Mouse (Mus musculus) liver, adult 2 months (tissue): Measurements from ENCODE around the gene Susd6. TPM values are rescaled to one million over a fixed set of nuclear protein-coding genes. Genes with fewer than 3 reads are reported as not detected.

ENCODE experiments used
- DNase-seq: peaks from one replicate; pipeline ENCODE4 v3.0.0-alpha.2; 2011; ENCODE audit warnings: low read depth, low spot score; ENCODE audit errors: extremely low read depth
- H3K27ac ChIP-seq: fragments of 200-500 bp; replicated peaks from 2 replicates; pipeline ENCODE4 v1.5.1; 2012; ENCODE audit warnings: low read depth, mild to moderate bottlenecking, control low read depth, inconsistent platforms, low read length; ENCODE audit not compliant: insufficient read depth
- H3K27me3 ChIP-seq: fragments of 200-500 bp; 2 replicates; pipeline ENCODE4 v1.6.1; 2012; ENCODE audit warnings: mild to moderate bottlenecking, moderate library complexity, low read length, inconsistent platforms; ENCODE audit not compliant: control insufficient read depth, insufficient read depth
- H3K36me3 ChIP-seq: fragments of 200-500 bp; 2 replicates; pipeline ENCODE4 v1.6.1; 2012; ENCODE audit warnings: low read length, inconsistent platforms; ENCODE audit not compliant: control insufficient read depth, insufficient read depth
- H3K4me1 ChIP-seq: fragments of 200-500 bp; 2 replicates; pipeline ENCODE4 v1.6.1; 2011; ENCODE audit warnings: low read length; ENCODE audit not compliant: control insufficient read depth, insufficient read depth
- H3K4me3 ChIP-seq: fragments of 200-500 bp; 2 replicates; pipeline ENCODE4 v1.5.1; 2011; ENCODE audit warnings: low read depth, mild to moderate bottlenecking, control low read depth, low read length, moderate library complexity; ENCODE audit not compliant: insufficient read depth
- H3K79me2 ChIP-seq: fragments of 200-500 bp; 2 replicates; pipeline ENCODE4 v1.6.1; 2012; ENCODE audit warnings: inconsistent platforms, mild to moderate bottlenecking, low read length, moderate library complexity; ENCODE audit not compliant: control insufficient read depth, insufficient read depth
- H3K9ac ChIP-seq: fragments of 200-500 bp; 2 replicates; pipeline ENCODE4 v1.6.1; 2012; ENCODE audit warnings: low read depth, mild to moderate bottlenecking, control low read depth, inconsistent platforms, low read length
- CTCF ChIP-seq: fragments of 200-500 bp; IDR thresholded peaks from 2 replicates; pipeline ENCODE4 v1.5.1; 2011; ENCODE audit warnings: low read depth, low read length, control low read depth
- POLR2A ChIP-seq: fragments of 200-500 bp; IDR thresholded peaks from 2 replicates; pipeline ENCODE4 v1.6.1; 2011; ENCODE audit warnings: low read length, control low read depth; ENCODE audit not compliant: insufficient read depth; ENCODE audit errors: extremely low read depth
- WGBS: fragments of 180-500 bp; shearing (Covaris S2); methylation state at CpG from one replicate; pipeline ENCODE4 v1.1.7; 2018; 5-methylcytosine and 5-hydroxymethylcytosine counted together
- polyA plus RNA-seq: library from polyadenylated mRNA; depleted of rRNA; stranded (reverse); fragments of >200 nt; gene quantifications from 2 replicates; pipeline ENCODE4 v1.2.3, GENCODE M21; 2012
- total RNA-seq: library from RNA; depleted of rRNA; stranded (reverse); fragments of >200 nt; gene quantifications from 2 replicates; pipeline ENCODE4 v1.2.3, GENCODE M21; 2014

Susd6 gene
- total and polyA plus RNA-seq, 2 experiments: 20.1 to 22.3 TPM

- 98% methylated on average over 3 of the region's 3 CpGs for WGBS
- Histone ChIP-seq H3K27me3 (no peaks in the 10 kb centered on the region), H3K4me3 (no peak overlapping the region), H3K27ac (no peak overlapping the region), H3K4me1 (peaks cover 10% of the 10 kb centered on the region; the same call in 1 of the 2 replicates), H3K36me3 (no peaks in the 10 kb centered on the region), H3K9ac (no peak overlapping the region), H3K79me2 (no peaks in the 10 kb centered on the region)
- DNase-seq: no peak
- TF ChIP-seq POLR2A (no peak), CTCF (0 out of 2 replicates have a peak, but pooled peaks have one; percentile 14)
These were observed 99.0 kb downstream of the Susd6 start for GRCm38 (mm10) chr12:80889331-80889730.

GRCm38 (mm10) chr12:80891074-80891473 is 100.8 kb downstream of the Susd6 start:
- no peak overlapping the region for H3K27ac ChIP-seq
- H3K4me1 ChIP-seq: peaks cover 10% of the 10 kb centered on the region; the same call in 1 of the 2 replicates
- no peak overlapping the region for H3K4me3 ChIP-seq
- no peak overlapping the region for H3K9ac ChIP-seq
- H3K36me3 ChIP-seq: no peaks in the 10 kb centered on the region
- TF ChIP-seq POLR2A (no peak), CTCF (no peak)
- H3K27me3 ChIP-seq: no peaks in the 10 kb centered on the region
- peak; percentile 80 for DNase-seq
- WGBS: 20% methylated on average over 2 of the region's 2 CpGs
- H3K79me2 ChIP-seq: no peaks in the 10 kb centered on the region

- no peak for DNase-seq
- Histone ChIP-seq H3K36me3 (no peaks in the 10 kb centered on the region), H3K4me3 (no peak overlapping the region), H3K4me1 (peaks cover 4% of the 10 kb centered on the region; the same call in 1 of the 2 replicates), H3K27me3 (no peaks in the 10 kb centered on the region), H3K9ac (no peak overlapping the region), H3K27ac (no peak overlapping the region), H3K79me2 (no peaks in the 10 kb centered on the region)
- WGBS: 91% methylated on average over 18 of the region's 18 CpGs
- TF ChIP-seq POLR2A (no peak), CTCF (no peak)
These were observed 103.6 kb downstream of the Susd6 start for GRCm38 (mm10) chr12:80893720-80894494.

GRCm38 (mm10) chr12:80894973-80895570 is 104.8 kb downstream of the Susd6 start:
- Histone ChIP-seq H3K79me2 (no peaks in the 10 kb centered on the region), H3K27me3 (no peaks in the 10 kb centered on the region), H3K4me3 (no peak overlapping the region), H3K36me3 (no peaks in the 10 kb centered on the region), H3K4me1 (peaks cover 4% of the 10 kb centered on the region; the same call in 1 of the 2 replicates), H3K9ac (no peak overlapping the region), H3K27ac (no peak overlapping the region)
- WGBS: 21% methylated on average over 19 of the region's 19 CpGs
- DNase-seq: peak; percentile 75
- TF ChIP-seq CTCF (peak; percentile 100), POLR2A (no peak)

GRCm38 (mm10) chr12:80909631-80910030 is 119.3 kb downstream of the Susd6 start:
- 23% methylated on average over 8 of the region's 8 CpGs for WGBS
- Histone ChIP-seq H3K27me3 (no peaks in the 10 kb centered on the region), H3K4me1 (peaks cover 6% of the 10 kb centered on the region; the same call in 1 of the 2 replicates), H3K4me3 (no peak overlapping the region), H3K9ac (no peak overlapping the region), H3K27ac (peak overlapping the region; percentile 75), H3K36me3 (no peaks in the 10 kb centered on the region), H3K79me2 (no peaks in the 10 kb centered on the region)
- TF ChIP-seq CTCF (no peak), POLR2A (no peak)
- peak; percentile 100 for DNase-seq
